Mouse (Mus musculus) heart, embryonic 11.5 days (tissue): Measurements from ENCODE around the gene Ccdc86. TPM values are rescaled to one million over a fixed set of nuclear protein-coding genes. Genes with fewer than 3 reads are reported as not detected.

Experiments used
- ATAC-seq: fragments of 200-750 bp; cut with Nextera tagmentation; replicated peaks from 2 replicates; pipeline ENCODE4 v1.8.0; 2017; ENCODE audit warnings: moderate library complexity; ENCODE audit not compliant: insufficient number of reproducible peaks, low FRiP score, low TSS enrichment
- H3K27ac ChIP-seq: fragments of 300-500 bp; sonication (generic); 2 replicates; pipeline ENCODE4 v1.5.1; 2014; ENCODE audit warnings: mild to moderate bottlenecking, low read depth, low read length
- H3K27me3 ChIP-seq: fragments of 300-500 bp; sonication (generic); 2 replicates; pipeline ENCODE4 v1.6.1; 2014; ENCODE audit warnings: mild to moderate bottlenecking, low read length, mixed read lengths; ENCODE audit not compliant: control insufficient read depth, insufficient read depth
- H3K36me3 ChIP-seq: fragments of 300-500 bp; sonication (generic); 2 replicates; pipeline ENCODE4 v1.6.1; 2014; ENCODE audit warnings: mild to moderate bottlenecking, low read length, moderate library complexity, mixed read lengths; ENCODE audit not compliant: control insufficient read depth, insufficient read depth
- H3K4me1 ChIP-seq: fragments of 300-500 bp; sonication (generic); 2 replicates; pipeline ENCODE4 v1.6.1; 2014; ENCODE audit warnings: low read length; ENCODE audit not compliant: control insufficient read depth, insufficient read depth
- H3K4me2 ChIP-seq: fragments of 300-500 bp; sonication (generic); 2 replicates; pipeline ENCODE4 v1.6.1; 2014; ENCODE audit warnings: mild to moderate bottlenecking, moderate library complexity
- H3K4me3 ChIP-seq: fragments of 300-500 bp; sonication (generic); 2 replicates; pipeline ENCODE4 v1.5.1; 2014; ENCODE audit warnings: low read depth, low read length
- H3K9ac ChIP-seq: fragments of 300-500 bp; sonication (generic); 2 replicates; pipeline ENCODE4 v1.6.1; 2014; ENCODE audit warnings: mild to moderate bottlenecking, low read depth, low read length, moderate library complexity
- H3K9me3 ChIP-seq: fragments of 300-500 bp; sonication (generic); replicated peaks from 2 replicates; pipeline ENCODE4 v1.6.1; 2016; ENCODE audit warnings: low read length; ENCODE audit not compliant: control insufficient read depth
- WGBS: fragments of 180-500 bp; shearing (Covaris S2); extraction: QIAGEN DNeasy Blood & Tissue Kit; methylation state at CpG from one replicate; pipeline ENCODE4 v1.1.7; 2014; ENCODE audit not compliant: insufficient replicate concordance; 5-methylcytosine and 5-hydroxymethylcytosine counted together
- polyA plus RNA-seq: library from polyadenylated mRNA; unstranded; fragments of >200 nt; fragmentation: Nextera tagmentation; extraction: Ambion mirVana; gene quantifications from 2 replicates; pipeline ENCODE4 v1.2.1, GENCODE M21; 2014

The Ccdc86 gene
- polyA plus RNA-seq, 1 experiment from 2014 or later, result 17.7 TPM

DNA sequence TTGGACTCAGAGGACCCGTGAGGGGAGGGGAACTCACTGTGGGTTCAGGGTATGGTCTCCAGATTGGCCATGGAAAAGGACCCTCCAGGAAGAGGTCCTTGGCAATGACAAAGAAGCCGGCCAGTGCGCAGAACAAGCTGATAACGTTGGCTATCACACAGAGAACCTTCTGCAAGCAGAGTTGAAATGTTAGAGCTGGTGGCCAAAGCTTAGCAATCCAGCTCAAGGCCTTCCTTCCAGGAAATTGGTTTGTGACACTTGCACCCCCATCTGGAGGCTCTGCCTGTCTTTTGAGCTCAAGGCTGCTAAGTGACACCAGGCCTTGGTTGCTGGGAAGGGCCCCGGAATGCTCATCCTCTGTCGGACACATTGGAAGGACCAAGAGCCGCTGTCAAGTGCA lies 16.7 kb upstream of the Ccdc86 start:
- Histone ChIP-seq H3K36me3 (no peaks in the 10 kb centered on the region), H3K4me2 (no peak overlapping the region), H3K27me3 (no peaks in the 10 kb centered on the region), H3K4me3 (no peak overlapping the region), H3K4me1 (no peaks in the 10 kb centered on the region), H3K9me3 (no peaks in the 10 kb centered on the region), H3K27ac (no peak overlapping the region), H3K9ac (no peak overlapping the region)
- 83% methylated on average over 7 of the region's 7 CpGs for WGBS
- ATAC-seq, result no peak

DNA sequence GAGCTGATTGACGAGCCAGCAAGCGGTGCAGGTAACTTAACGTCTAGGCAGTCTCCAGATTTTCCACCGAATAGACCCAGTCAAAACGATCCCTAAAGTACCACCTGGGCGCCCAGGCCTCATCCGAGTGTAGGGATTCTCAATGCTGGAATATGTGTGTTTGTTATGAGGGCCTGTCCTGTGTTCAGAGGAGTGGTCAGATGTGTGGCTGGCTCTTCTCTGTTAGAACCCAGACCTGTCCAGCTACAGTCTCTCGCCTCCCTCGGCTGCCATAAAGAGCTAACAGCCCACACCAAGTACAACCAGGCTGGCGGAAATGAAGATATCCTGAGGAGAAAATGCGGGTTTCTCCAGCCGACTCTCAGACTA lies 10.9 kb upstream of the Ccdc86 start:
- ATAC-seq, result no peak
- peak overlapping the region; percentile 22; the same call in 1 of the 2 replicates for H3K9ac ChIP-seq
- H3K4me2 ChIP-seq, result no peak overlapping the region
- H3K27ac ChIP-seq, result no peak overlapping the region
- no peaks in the 10 kb centered on the region for H3K9me3 ChIP-seq
- no peak overlapping the region for H3K4me3 ChIP-seq
- H3K36me3 ChIP-seq, result no peaks in the 10 kb centered on the region
- H3K27me3 ChIP-seq, result no peaks in the 10 kb centered on the region
- 43% methylated on average over 12 of the region's 12 CpGs for WGBS
- H3K4me1 ChIP-seq, result no peaks in the 10 kb centered on the region

DNA sequence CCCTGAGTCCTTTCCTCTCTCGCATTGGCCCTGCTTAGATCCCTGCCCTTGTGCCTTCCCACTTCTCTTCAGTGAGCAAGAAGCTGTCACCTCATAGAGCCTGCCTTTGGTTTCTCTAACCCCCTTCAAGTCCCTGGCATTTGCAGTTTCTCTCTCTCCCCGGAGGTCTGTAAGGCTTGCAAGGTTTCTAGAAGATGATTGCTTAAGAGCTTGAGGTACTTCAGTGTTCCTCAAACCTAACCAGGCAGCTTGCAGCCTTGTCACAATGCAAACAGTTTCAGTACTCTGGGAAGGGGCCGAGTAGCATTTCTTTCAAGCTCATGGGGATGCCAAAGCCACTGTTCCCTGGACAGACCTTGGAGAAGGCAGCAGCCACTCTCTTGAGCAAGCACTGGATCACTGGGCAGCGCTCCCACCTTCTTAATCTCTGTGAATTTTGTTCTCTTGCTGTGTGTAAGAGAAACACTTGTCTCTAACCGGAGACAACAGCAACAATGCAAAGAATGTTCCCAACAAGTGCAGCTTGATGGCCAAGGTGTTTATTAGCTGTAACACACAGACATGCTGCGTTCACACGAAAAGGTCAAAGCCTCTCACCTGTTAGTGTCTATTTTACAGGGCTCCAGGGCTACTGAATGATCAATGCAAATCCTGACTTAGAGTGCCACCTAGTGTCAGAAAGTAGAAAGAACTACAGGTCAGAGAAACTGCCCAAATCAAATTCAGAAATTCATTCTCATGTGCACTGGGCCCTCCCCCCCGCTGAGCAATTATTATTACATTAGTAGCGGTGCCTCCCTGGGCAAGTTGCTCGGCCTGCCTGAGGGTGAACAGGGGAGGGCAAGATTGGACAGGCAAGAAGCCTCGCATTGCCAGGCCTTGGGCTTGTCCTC lies 10.3 kb upstream of the Ccdc86 start:
- no peaks in the 10 kb centered on the region for H3K4me1 ChIP-seq
- H3K27ac ChIP-seq, result no peak overlapping the region
- H3K9me3 ChIP-seq, result no peaks in the 10 kb centered on the region
- H3K36me3 ChIP-seq, result no peaks in the 10 kb centered on the region
- no peak overlapping the region for H3K4me3 ChIP-seq
- no peak for ATAC-seq
- no peak overlapping the region for H3K9ac ChIP-seq
- H3K27me3 ChIP-seq, result no peaks in the 10 kb centered on the region
- no peak overlapping the region for H3K4me2 ChIP-seq
- 32% methylated on average over 11 of the region's 11 CpGs for WGBS

DNA sequence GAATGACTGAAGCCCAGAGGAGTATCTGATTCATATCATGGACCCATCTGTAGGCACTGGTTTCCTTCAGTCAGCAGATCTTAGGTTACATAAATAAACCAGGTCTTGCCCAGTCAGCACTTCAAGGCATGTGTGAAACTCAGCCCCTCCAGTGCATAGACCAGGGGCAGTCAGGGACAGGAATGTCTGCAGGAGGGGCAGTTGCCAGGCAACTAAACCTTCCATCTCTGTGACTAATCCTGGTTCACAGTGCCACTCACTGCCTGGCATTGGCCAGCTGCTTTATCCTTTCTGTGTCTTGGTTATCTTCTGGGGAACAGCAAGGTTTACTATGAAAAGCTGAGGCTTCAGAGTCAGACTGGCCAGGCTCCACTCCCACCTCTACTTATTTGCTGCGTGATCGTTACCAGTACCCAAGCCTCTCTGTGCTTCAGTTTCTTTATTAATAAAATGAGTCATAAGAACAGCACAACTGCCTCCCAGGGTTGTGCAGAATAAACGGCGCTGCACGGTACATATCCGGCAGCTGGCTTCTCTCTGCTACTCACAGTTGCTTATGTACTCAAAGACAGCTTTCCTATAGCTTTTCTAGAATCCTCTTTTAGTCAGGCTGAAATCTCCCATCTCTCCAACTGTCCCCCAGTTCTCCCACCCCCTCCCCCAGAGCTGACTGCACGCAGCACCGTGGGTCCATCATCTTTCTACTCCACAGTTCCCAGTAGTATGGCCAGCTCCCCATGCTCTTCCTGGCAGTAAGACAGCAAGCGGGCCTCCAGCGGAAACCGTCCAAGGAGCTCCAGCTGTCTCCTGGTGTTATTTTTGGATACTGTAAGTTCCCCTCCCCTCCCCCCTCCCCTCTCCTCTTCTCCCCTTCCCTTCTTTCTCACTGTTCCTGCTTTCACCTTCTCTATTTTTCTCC lies 3.2 kb upstream of the Ccdc86 start:
- WGBS, result 48% methylated on average over 11 of the region's 11 CpGs
- H3K27ac ChIP-seq, result peak overlapping the region; percentile 52
- peak overlapping the region; percentile 34 for H3K4me2 ChIP-seq
- no peaks in the 10 kb centered on the region for H3K36me3 ChIP-seq
- no peaks in the 10 kb centered on the region for H3K9me3 ChIP-seq
- peaks cover 19% of the 10 kb centered on the region for H3K4me1 ChIP-seq
- no peak for ATAC-seq
- no peaks in the 10 kb centered on the region for H3K27me3 ChIP-seq
- no peak overlapping the region for H3K4me3 ChIP-seq
- H3K9ac ChIP-seq, result no peak overlapping the region

DNA sequence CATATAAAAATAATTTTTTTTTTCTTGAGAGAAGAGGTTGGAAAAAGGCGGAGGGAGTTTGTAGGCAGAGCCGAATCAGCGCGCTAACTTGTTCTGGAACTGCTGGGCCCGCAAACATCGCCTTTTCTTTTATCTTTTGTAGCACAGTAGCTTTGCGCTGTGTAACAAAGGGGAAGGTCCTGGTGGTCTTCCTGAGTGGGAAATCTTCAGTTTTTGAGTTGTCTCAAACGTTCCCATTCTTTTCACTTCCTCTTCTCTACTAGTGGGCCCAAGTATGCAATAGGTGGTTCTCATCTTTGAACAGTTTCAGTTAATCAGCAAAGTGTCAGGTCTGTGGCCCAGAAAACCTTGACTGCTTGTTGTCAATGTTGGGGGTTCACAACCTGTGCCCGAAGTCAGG lies 492 bp upstream of the Ccdc86 start:
- Histone ChIP-seq H3K9me3 (no peaks in the 10 kb centered on the region), H3K9ac (peak overlapping the region; percentile 58; the same call in 1 of the 2 replicates), H3K36me3 (peaks cover 5% of the 10 kb centered on the region; the same call in 1 of the 2 replicates), H3K4me1 (peaks cover 25% of the 10 kb centered on the region), H3K27me3 (no peaks in the 10 kb centered on the region), H3K27ac (peak overlapping the region; percentile 59), H3K4me2 (peak overlapping the region; percentile 100), H3K4me3 (peak overlapping the region; percentile 80)
- no peak for ATAC-seq
- 36% methylated on average over 9 of the region's 9 CpGs for WGBS

DNA sequence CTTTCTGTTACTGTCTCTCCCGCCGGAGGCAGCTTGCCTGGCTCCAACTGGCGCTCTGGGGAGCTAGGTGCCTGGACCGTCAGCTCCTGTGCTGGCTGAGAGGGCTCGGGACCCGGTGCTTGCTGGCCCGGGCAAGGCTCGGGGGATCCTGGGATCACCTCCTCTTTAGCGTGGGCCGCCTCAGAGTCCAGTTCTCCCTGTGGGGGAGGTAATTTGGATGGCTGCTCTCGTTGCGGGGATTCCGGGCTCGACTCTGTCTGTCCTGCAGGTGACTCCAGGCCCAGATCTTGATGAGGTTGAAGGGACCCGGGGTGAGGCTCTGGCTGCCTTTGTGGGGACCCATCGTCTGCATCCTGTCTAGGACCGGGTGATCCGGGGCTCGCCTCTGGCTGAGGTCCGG lies 650 bp downstream of the Ccdc86 start:
- Histone ChIP-seq H3K9me3 (no peaks in the 10 kb centered on the region), H3K4me2 (peak overlapping the region; percentile 100), H3K27ac (no peak overlapping the region), H3K4me3 (peak overlapping the region; percentile 80), H3K36me3 (peaks cover 14% of the 10 kb centered on the region), H3K27me3 (no peaks in the 10 kb centered on the region), H3K9ac (peak overlapping the region; percentile 85), H3K4me1 (peaks cover 25% of the 10 kb centered on the region)
- ATAC-seq, result no peak
- WGBS, result under 1% methylated on average over 20 of the region's 20 CpGs

DNA sequence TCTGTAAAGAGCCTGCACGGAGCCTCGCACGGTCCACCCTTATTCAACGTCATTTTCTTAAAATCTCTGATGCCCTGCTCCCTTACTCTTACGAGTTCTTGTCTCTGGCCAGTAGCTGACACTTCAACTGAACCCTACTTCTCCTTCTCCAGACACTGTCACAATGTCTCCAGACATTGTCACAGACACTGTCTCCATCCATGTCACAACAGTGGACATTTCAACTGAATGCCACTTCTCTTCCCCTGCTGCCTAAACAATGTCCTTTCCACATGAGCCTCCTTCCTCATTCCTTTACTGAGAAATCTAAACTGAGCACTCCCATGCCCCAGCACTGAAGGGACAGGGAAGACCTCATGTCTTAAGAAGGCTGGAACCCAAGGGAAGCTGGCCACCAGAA lies 1.8 kb downstream of the Ccdc86 start:
- peak overlapping the region; percentile 80 for H3K4me3 ChIP-seq
- no peak overlapping the region for H3K27ac ChIP-seq
- H3K4me1 ChIP-seq, result peaks cover 20% of the 10 kb centered on the region
- H3K9me3 ChIP-seq, result no peaks in the 10 kb centered on the region
- WGBS, result 89% methylated on average over 5 of the region's 5 CpGs
- ATAC-seq, result no peak
- H3K9ac ChIP-seq, result peak overlapping the region; percentile 85
- peaks cover 23% of the 10 kb centered on the region for H3K36me3 ChIP-seq
- H3K4me2 ChIP-seq, result peak overlapping the region; percentile 100
- no peaks in the 10 kb centered on the region for H3K27me3 ChIP-seq

DNA sequence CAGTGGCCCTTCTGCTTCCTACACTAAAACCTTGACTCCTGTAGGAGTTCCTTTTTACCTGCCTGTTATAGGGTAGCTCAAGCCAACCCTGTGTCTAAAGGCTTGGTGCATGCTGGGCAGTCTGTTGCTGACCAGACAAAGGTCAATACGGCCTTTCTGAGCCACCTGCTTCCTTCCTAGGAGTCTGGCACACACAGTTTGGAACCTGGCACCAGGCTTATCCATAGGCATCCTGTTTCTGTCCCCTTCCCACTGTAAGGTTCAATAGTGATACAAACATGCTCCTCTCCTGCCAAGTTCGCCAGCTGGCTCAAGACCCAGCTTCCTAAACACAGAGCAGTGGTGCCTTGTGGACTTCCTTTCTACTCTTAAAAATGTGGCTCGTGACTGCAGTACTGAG lies 2.6 kb downstream of the Ccdc86 start:
- Histone ChIP-seq H3K9ac (no peak overlapping the region), H3K4me2 (peak overlapping the region; percentile 100), H3K27ac (no peak overlapping the region), H3K9me3 (no peaks in the 10 kb centered on the region), H3K4me1 (peaks cover 14% of the 10 kb centered on the region), H3K4me3 (no peak overlapping the region), H3K27me3 (no peaks in the 10 kb centered on the region), H3K36me3 (peaks cover 23% of the 10 kb centered on the region)
- no peak for ATAC-seq
- 75% methylated on average over 3 of the region's 3 CpGs for WGBS
